Mouse (Mus musculus) heart, embryonic 16.5 days (tissue): ENCODE measurements around the gene Fam110c. TPM values are rescaled to one million over a fixed set of nuclear protein-coding genes. Genes with fewer than 3 reads are reported as not detected.

Source experiments
- ATAC-seq: fragments of 200-750 bp; cut with Nextera tagmentation; replicated peaks from 2 replicates; pipeline ENCODE4 v1.8.0; 2017; ENCODE audit warnings: moderate number of reproducible peaks; ENCODE audit not compliant: insufficient read depth, low FRiP score; ENCODE audit errors: extremely low read depth
- H3K27ac ChIP-seq: fragments of 300-500 bp; sonication (generic); 2 replicates; pipeline ENCODE4 v1.5.1; 2014; ENCODE audit warnings: mild to moderate bottlenecking, low read length, control low read depth, moderate library complexity
- H3K27me3 ChIP-seq: fragments of 300-500 bp; sonication (generic); 2 replicates; pipeline ENCODE4 v1.6.1; 2014; ENCODE audit warnings: low read length, mixed read lengths; ENCODE audit not compliant: control insufficient read depth, insufficient read depth
- H3K36me3 ChIP-seq: fragments of 300-500 bp; sonication (generic); 2 replicates; pipeline ENCODE4 v1.6.1; 2014; ENCODE audit not compliant: control insufficient read depth, insufficient read depth
- H3K4me1 ChIP-seq: fragments of 300-500 bp; sonication (generic); 2 replicates; pipeline ENCODE4 v1.6.1; 2014; ENCODE audit warnings: low read length, mixed read lengths; ENCODE audit not compliant: control insufficient read depth, insufficient read depth
- H3K4me2 ChIP-seq: fragments of 300-500 bp; sonication (generic); 2 replicates; pipeline ENCODE4 v1.6.1; 2014; ENCODE audit warnings: low read depth, mild to moderate bottlenecking, control low read depth, low read length
- H3K4me3 ChIP-seq: fragments of 300-500 bp; sonication (generic); 2 replicates; pipeline ENCODE4 v1.5.1; 2014; ENCODE audit warnings: mild to moderate bottlenecking, control low read depth, low read length
- H3K9ac ChIP-seq: fragments of 300-500 bp; sonication (generic); 2 replicates; pipeline ENCODE4 v1.6.1; 2014; ENCODE audit warnings: low read length, control low read depth
- H3K9me3 ChIP-seq: fragments of 300-500 bp; sonication (generic); replicated peaks from 2 replicates; pipeline ENCODE4 v1.6.1; 2016; ENCODE audit warnings: low read length; ENCODE audit not compliant: control insufficient read depth
- WGBS: fragments of 180-500 bp; shearing (Covaris S2); extraction: QIAGEN DNeasy Blood & Tissue Kit; methylation state at CpG from one replicate; pipeline ENCODE4 v1.1.7; 2014; 5-methylcytosine and 5-hydroxymethylcytosine counted together
- polyA plus RNA-seq: library from polyadenylated mRNA; unstranded; fragments of >200 nt; fragmentation: Nextera tagmentation; extraction: Ambion mirVana; gene quantifications from 2 replicates; pipeline ENCODE4 v1.2.1, GENCODE M21; 2015

The Fam110c gene
- polyA plus RNA-seq, 1 experiment from 2014 or later = 1.7 TPM

- Histone ChIP-seq H3K27me3 (peaks cover 18% of the 10 kb centered on the region), H3K4me3 (peak overlapping the region; percentile 45), H3K4me2 (peak overlapping the region; percentile 99), H3K27ac (no peak overlapping the region), H3K4me1 (peaks cover 12% of the 10 kb centered on the region), H3K36me3 (no peaks in the 10 kb centered on the region), H3K9me3 (no peaks in the 10 kb centered on the region), H3K9ac (peak overlapping the region; percentile 45; the same call in 1 of the 2 replicates)
- WGBS = 3% methylated on average over 24 of the region's 24 CpGs
- peak; percentile 6; the same call in 1 of the 2 replicates for ATAC-seq
Observed at GRCm38 (mm10) chr12:31074839-31075538, 1.3 kb downstream of the Fam110c start.

- Histone ChIP-seq H3K4me3 (no peak overlapping the region), H3K4me2 (no peak overlapping the region), H3K9ac (no peak overlapping the region), H3K4me1 (peaks cover 22% of the 10 kb centered on the region), H3K36me3 (no peaks in the 10 kb centered on the region), H3K9me3 (no peaks in the 10 kb centered on the region), H3K27me3 (peaks cover 14% of the 10 kb centered on the region), H3K27ac (no peak overlapping the region)
- 71% methylated on average over 7 of the region's 7 CpGs for WGBS
- no peak for ATAC-seq
Observed at GRCm38 (mm10) chr12:31077020-31077419, 3.4 kb downstream of the Fam110c start.

- Histone ChIP-seq H3K4me2 (no peak overlapping the region), H3K36me3 (no peaks in the 10 kb centered on the region), H3K9ac (no peak overlapping the region), H3K4me1 (peaks cover 26% of the 10 kb centered on the region), H3K4me3 (no peak overlapping the region), H3K9me3 (no peaks in the 10 kb centered on the region), H3K27me3 (peaks cover 14% of the 10 kb centered on the region), H3K27ac (no peak overlapping the region)
- ATAC-seq = no peak
- WGBS = 59% methylated on average over 4 of the region's 4 CpGs
Observed at GRCm38 (mm10) chr12:31078030-31078429, 4.4 kb downstream of the Fam110c start.

GRCm38 (mm10) chr12:31080352-31080751 is 6.7 kb downstream of the Fam110c start:
- no peak overlapping the region for H3K4me3 ChIP-seq
- no peaks in the 10 kb centered on the region for H3K9me3 ChIP-seq
- H3K36me3 ChIP-seq = no peaks in the 10 kb centered on the region
- no peak overlapping the region for H3K9ac ChIP-seq
- 72% methylated on average over 6 of the region's 6 CpGs for WGBS
- ATAC-seq = no peak
- peaks cover 4% of the 10 kb centered on the region for H3K27me3 ChIP-seq
- H3K27ac ChIP-seq = no peak overlapping the region
- peaks cover 22% of the 10 kb centered on the region for H3K4me1 ChIP-seq
- H3K4me2 ChIP-seq = no peak overlapping the region

- Histone ChIP-seq H3K4me1 (peaks cover 21% of the 10 kb centered on the region), H3K27me3 (peaks cover 2% of the 10 kb centered on the region; the same call in 1 of the 2 replicates), H3K36me3 (no peaks in the 10 kb centered on the region), H3K27ac (no peak overlapping the region), H3K9ac (no peak overlapping the region), H3K4me3 (no peak overlapping the region), H3K4me2 (no peak overlapping the region), H3K9me3 (no peaks in the 10 kb centered on the region)
- no peak for ATAC-seq
- WGBS = 44% methylated on average over 6 of the region's 6 CpGs
Observed at GRCm38 (mm10) chr12:31080890-31081554, 7.4 kb downstream of the Fam110c start.

- H3K4me3 ChIP-seq = no peak overlapping the region
- ATAC-seq = no peak
- no peaks in the 10 kb centered on the region for H3K36me3 ChIP-seq
- H3K4me1 ChIP-seq = peaks cover 21% of the 10 kb centered on the region
- H3K9me3 ChIP-seq = no peaks in the 10 kb centered on the region
- WGBS = 12% methylated on average over 4 of the region's 4 CpGs
- no peak overlapping the region for H3K9ac ChIP-seq
- H3K4me2 ChIP-seq = no peak overlapping the region
- H3K27ac ChIP-seq = no peak overlapping the region
- no peaks in the 10 kb centered on the region for H3K27me3 ChIP-seq
Observed at GRCm38 (mm10) chr12:31083007-31083406, 9.3 kb downstream of the Fam110c start.

GRCm38 (mm10) chr12:31083407-31083806 is 9.7 kb downstream of the Fam110c start:
- WGBS = 61% methylated on average over 4 of the region's 4 CpGs
- no peak for ATAC-seq
- no peak overlapping the region for H3K4me3 ChIP-seq
- peaks cover 23% of the 10 kb centered on the region for H3K4me1 ChIP-seq
- no peak overlapping the region for H3K9ac ChIP-seq
- H3K36me3 ChIP-seq = no peaks in the 10 kb centered on the region
- no peak overlapping the region for H3K4me2 ChIP-seq
- H3K27me3 ChIP-seq = no peaks in the 10 kb centered on the region
- no peak overlapping the region for H3K27ac ChIP-seq
- H3K9me3 ChIP-seq = no peaks in the 10 kb centered on the region

GRCm38 (mm10) chr12:31087060-31087459 is 13.4 kb downstream of the Fam110c start:
- peaks cover 21% of the 10 kb centered on the region for H3K4me1 ChIP-seq

GRCm38 (mm10) chr12:31090401-31090800 is 16.7 kb downstream of the Fam110c start:
- ATAC-seq = no peak
- Histone ChIP-seq H3K4me3 (no peak overlapping the region), H3K4me2 (no peak overlapping the region), H3K27ac (no peak overlapping the region), H3K9me3 (no peaks in the 10 kb centered on the region), H3K9ac (no peak overlapping the region), H3K36me3 (no peaks in the 10 kb centered on the region), H3K27me3 (no peaks in the 10 kb centered on the region), H3K4me1 (peaks cover 10% of the 10 kb centered on the region)
- WGBS = 32% methylated on average over 6 of the region's 6 CpGs

More at GRCm38 (mm10) chr12:31087060-31087459, 13.4 kb downstream of the Fam110c start:
- H3K27ac ChIP-seq = no peak overlapping the region
- no peaks in the 10 kb centered on the region for H3K9me3 ChIP-seq
- no peak overlapping the region for H3K4me2 ChIP-seq
- no peaks in the 10 kb centered on the region for H3K27me3 ChIP-seq
- no peaks in the 10 kb centered on the region for H3K36me3 ChIP-seq
- no peak overlapping the region for H3K9ac ChIP-seq
- no peak overlapping the region for H3K4me3 ChIP-seq
- no peak for ATAC-seq
- 82% methylated on average over 4 of the region's 4 CpGs for whole genome bisulfite sequencing
